8 mouse cellular contexts compared by ENCODE assay signal in genomic region chr9:21031896-21032351, GRCm38 (mm10). TPM values are rescaled to one million over a fixed set of nuclear protein-coding genes. Genes with fewer than 3 reads are reported as not detected.
A peak's percentile ranks its signal among the peaks of the same experiment; 100 is the strongest.
DNase-seq lines count a peak whose midpoint lies in the region; ATAC-seq and TF ChIP-seq lines count a peak whose summit lies in the region.

Icam5 (plus strand) TSS chr9:21032073.

- WGBS in lung, embryonic 14.5 days, result under 1% methylated on average over 35 of the region's 35 CpGs
- WGBS in lung, postnatal 0 days, result 2% methylated on average over 27 of the region's 35 CpGs

- no peak for TF ChIP-seq EP300 in lung, postnatal 0 days (IDR thresholded peaks at IDR 0.05)

- ATAC-seq in lung, embryonic 14.5 days (ENCODE audit: insufficient read depth), result no peak
- no peak for ATAC-seq in lung, postnatal 0 days

- peaks cover 24% of the 10 kb centered on the region; the same call in 1 of the 2 replicates for H3K4me1 ChIP-seq in lung, embryonic 14.5 days (ENCODE audit: insufficient read depth)
- H3K4me1 ChIP-seq in lung, postnatal 0 days (ENCODE audit: insufficient read depth, low read depth, low read length), result peaks cover 9% of the 10 kb centered on the region; the same call in 1 of the 2 replicates

- H3K9ac ChIP-seq in lung, embryonic 14.5 days, result peak within 1 kb of the TSS; percentile 51
- 0 out of 2 replicates have a peak within 1 kb of the TSS, but pooled peaks have one; percentile 5 for H3K9ac ChIP-seq in lung, postnatal 0 days (replicated peaks; ENCODE audit: low read depth)

- H3K36me3 ChIP-seq in lung, embryonic 14.5 days (ENCODE audit: insufficient read depth), result peaks cover 9% of the 10 kb centered on the region; the same call in 1 of the 2 replicates
- 0 out of 2 replicates have a peak, but pooled peaks cover 5% of the 10 kb centered on the region for H3K36me3 ChIP-seq in lung, postnatal 0 days (ENCODE audit: insufficient read depth, low read length)

- H3K27me3 ChIP-seq in lung, embryonic 14.5 days (ENCODE audit: insufficient read depth, low read length), result peaks cover 64% of the 10 kb centered on the region
- H3K27me3 ChIP-seq in lung, postnatal 0 days (replicated peaks; ENCODE audit: insufficient read depth, low read length), result peaks cover 35% of the 10 kb centered on the region

- peak within 1 kb of the TSS; percentile 52 for H3K4me3 ChIP-seq in lung, embryonic 14.5 days (ENCODE audit: low read depth, low read length)
- peak within 1 kb of the TSS; percentile 46 for H3K4me3 ChIP-seq in lung, postnatal 0 days (ENCODE audit: low read depth, low read length)

- no peak within 1 kb of the TSS for H3K27ac ChIP-seq in lung, embryonic 14.5 days (ENCODE audit: low read depth)
- no peak within 1 kb of the TSS for H3K27ac ChIP-seq in lung, postnatal 0 days (ENCODE audit: low read length)

- H3K9me3 ChIP-seq in lung, embryonic 14.5 days (ENCODE audit: low read depth, low read length), result no peaks in the 10 kb centered on the region
- no peaks in the 10 kb centered on the region for H3K9me3 ChIP-seq in lung, postnatal 0 days (ENCODE audit: low read length)

- no peak for DNase-seq in lung, embryonic 14.5 days
- DNase-seq in lung, postnatal 4 days, result no peak
- DNase-seq in brain, adult 2 months (ENCODE audit: low read depth, low spot score), result peak; percentile 90
- DNase-seq in frontal cortex, adult 2 months (ENCODE audit: extremely low spot score in 1 of 2, low spot score in 1 of 2), result peak in 1 of 2 experiments; percentile 91
- peak; percentile 89 for DNase-seq in layer of hippocampus, adult 9-11 months
- DNase-seq in lung, postnatal 0 days (ENCODE audit: low spot score), result no peak
- DNase-seq in spleen, postnatal 36 days (ENCODE audit: low spot score in 2 of 2), result peak; percentile 27 to 44
- no peak for DNase-seq in ovary, postnatal 14 days (ENCODE audit: low spot score)

- H3K4me2 ChIP-seq in lung, embryonic 14.5 days, result peak within 1 kb of the TSS; percentile 95
- peak within 1 kb of the TSS; percentile 85 for H3K4me2 ChIP-seq in lung, postnatal 0 days (replicated peaks; ENCODE audit: low read depth, low read length)

- no peak for TF ChIP-seq CTCF in lung, embryonic 14.5 days (IDR thresholded peaks at IDR 0.05; ENCODE audit: low read depth)
- TF ChIP-seq CTCF in lung, postnatal 0 days (IDR thresholded peaks at IDR 0.05), result no peak

RNA-seq across cellular contexts. Expression of gene Icam5, which starts in this region (rescaled TPM):
- 0.09 and 0.31 TPM in 2 replicates for polyA plus RNA-seq in lung, embryonic 14.5 days (2014; fragmentation: Nextera tagmentation; extraction: Ambion mirVana)
- polyA plus RNA-seq in frontal cortex, adult 2 months (2012; rRNA removed), result 220 and 241 TPM in 2 replicates
- 0.18 and 0.27 TPM in 2 replicates for polyA plus RNA-seq in lung, postnatal 0 days (2015; fragmentation: Nextera tagmentation; extraction: Ambion mirVana)

Comparison
In these comparisons a context has a peak if more than half of its experiments do, and no peak if none do; other contexts are left out.
1. RNA of gene Icam5 (polyA plus RNA-seq): 220 to 241 TPM in frontal cortex, adult 2 months; 0.18 to 0.27 TPM in lung, postnatal 0 days and 0.09 to 0.31 TPM in lung, embryonic 14.5 days; every median in the first group is over 100 times any median in the second.
2. DNase-seq: peak in brain, adult 2 months (single experiment), layer of hippocampus, adult 9-11 months (single experiment) and spleen, postnatal 36 days (2 of 2); none in lung, embryonic 14.5 days (single experiment), lung, postnatal 4 days (0 of 2), lung, postnatal 0 days (single experiment) and ovary, postnatal 14 days (single experiment).